Mouse (Mus musculus) embryonic facial prominence, embryonic 10.5 days (tissue): ENCODE results near the gene Tfap2d. TPM values are rescaled to one million over a fixed set of nuclear protein-coding genes. Genes with fewer than 3 reads are reported as not detected.
A peak's percentile ranks its signal among the peaks of the same experiment; 100 is the strongest.

Experiments used
- DNase-seq: peaks from one replicate; pipeline ENCODE4 v3.0.0-alpha.2; 2017; ENCODE audit warnings: low spot score
- H3K27ac ChIP-seq: fragments of 300-500 bp; sonication (generic); replicated peaks from 2 replicates; pipeline ENCODE4 v1.5.1; 2016; ENCODE audit warnings: mild to moderate bottlenecking
- H3K27me3 ChIP-seq: fragments of 300-500 bp; sonication (generic); replicated peaks from 2 replicates; pipeline ENCODE4 v1.6.1; 2016; ENCODE audit warnings: low read depth, mild to moderate bottlenecking; ENCODE audit not compliant: poor library complexity, severe bottlenecking
- H3K36me3 ChIP-seq: fragments of 300-500 bp; sonication (generic); replicated peaks from 2 replicates; pipeline ENCODE4 v1.6.1; 2016; ENCODE audit warnings: mild to moderate bottlenecking, moderate library complexity
- H3K4me1 ChIP-seq: fragments of 300-500 bp; sonication (generic); 2 replicates; pipeline ENCODE4 v1.6.1; 2016
- H3K4me3 ChIP-seq: fragments of 300-500 bp; sonication (generic); 2 replicates; pipeline ENCODE4 v1.5.1; 2016; ENCODE audit warnings: mild to moderate bottlenecking, moderate library complexity
- H3K9me3 ChIP-seq: fragments of 300-500 bp; sonication (generic); 2 replicates; pipeline ENCODE4 v1.6.1; 2016; ENCODE audit warnings: mild to moderate bottlenecking
- WGBS: fragments of 180-500 bp; shearing (Covaris S2); methylation state at CpG from one replicate; pipeline ENCODE4 v1.1.7; 2016; 5-methylcytosine and 5-hydroxymethylcytosine counted together
- polyA plus RNA-seq: library from polyadenylated mRNA; unstranded; fragments of >200 nt; fragmentation: Nextera tagmentation; extraction: Ambion mirVana; gene quantifications from 2 replicates; pipeline ENCODE4 v1.2.1, GENCODE M21; 2016

The Tfap2d gene
- polyA plus RNA-seq, 1 experiment from 2014 or later = not detected

DNA sequence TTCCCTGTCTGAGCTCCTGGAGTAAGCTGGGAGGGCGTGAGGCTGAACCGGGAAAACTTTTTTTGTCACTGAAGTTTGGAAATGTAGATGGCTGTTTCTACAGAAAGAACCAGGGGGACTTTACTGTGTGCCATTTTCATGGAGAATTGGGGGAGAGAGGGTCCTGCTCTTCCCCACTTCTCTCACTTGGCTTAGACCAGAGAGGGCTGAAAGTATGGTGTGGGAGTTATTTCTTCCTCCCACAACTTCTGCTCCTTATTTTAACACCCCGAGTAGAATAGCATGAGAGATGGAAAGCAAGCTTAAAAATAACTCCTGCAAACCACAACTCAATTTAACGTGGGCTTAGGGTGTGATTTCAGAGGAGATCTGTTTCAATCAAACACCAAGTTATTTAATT, 109.9 kb downstream of the Tfap2d start:
- peaks cover 16% of the 10 kb centered on the region for H3K4me1 ChIP-seq
- peaks cover 100% of the 10 kb centered on the region for H3K27me3 ChIP-seq
- H3K27ac ChIP-seq = peak overlapping the region; percentile 87
- H3K36me3 ChIP-seq = no peaks in the 10 kb centered on the region
- H3K9me3 ChIP-seq = no peaks in the 10 kb centered on the region
- H3K4me3 ChIP-seq = peak overlapping the region; percentile 59
- DNase-seq = no peak
- WGBS = 1% methylated on average over 4 of the region's 4 CpGs

DNA sequence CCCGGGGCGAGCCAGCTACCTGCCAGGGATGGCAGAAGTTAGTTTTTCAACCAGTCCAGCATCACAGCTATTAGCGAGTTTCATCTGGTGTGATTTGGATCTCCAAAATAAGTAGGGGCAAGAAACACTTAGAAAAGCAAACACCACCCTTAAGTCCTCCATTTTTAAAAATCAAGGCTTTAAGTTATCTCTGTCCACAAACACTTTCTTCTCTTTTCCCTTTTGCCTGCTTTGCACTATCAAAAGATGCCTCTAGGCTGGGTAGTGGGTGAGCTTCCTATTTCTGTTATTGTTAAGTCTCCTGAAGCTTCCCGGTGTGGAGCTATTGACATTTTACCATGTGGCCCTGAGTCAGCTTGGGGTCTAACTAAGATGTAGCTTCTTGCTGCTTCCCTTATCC, 110.3 kb downstream of the Tfap2d start:
- Histone ChIP-seq H3K27ac (peak overlapping the region; percentile 87), H3K4me3 (peak overlapping the region; percentile 59), H3K4me1 (peaks cover 16% of the 10 kb centered on the region), H3K9me3 (no peaks in the 10 kb centered on the region), H3K27me3 (peaks cover 100% of the 10 kb centered on the region), H3K36me3 (no peaks in the 10 kb centered on the region)
- 2% methylated on average over 4 of the region's 4 CpGs for WGBS
- no peak for DNase-seq

DNA sequence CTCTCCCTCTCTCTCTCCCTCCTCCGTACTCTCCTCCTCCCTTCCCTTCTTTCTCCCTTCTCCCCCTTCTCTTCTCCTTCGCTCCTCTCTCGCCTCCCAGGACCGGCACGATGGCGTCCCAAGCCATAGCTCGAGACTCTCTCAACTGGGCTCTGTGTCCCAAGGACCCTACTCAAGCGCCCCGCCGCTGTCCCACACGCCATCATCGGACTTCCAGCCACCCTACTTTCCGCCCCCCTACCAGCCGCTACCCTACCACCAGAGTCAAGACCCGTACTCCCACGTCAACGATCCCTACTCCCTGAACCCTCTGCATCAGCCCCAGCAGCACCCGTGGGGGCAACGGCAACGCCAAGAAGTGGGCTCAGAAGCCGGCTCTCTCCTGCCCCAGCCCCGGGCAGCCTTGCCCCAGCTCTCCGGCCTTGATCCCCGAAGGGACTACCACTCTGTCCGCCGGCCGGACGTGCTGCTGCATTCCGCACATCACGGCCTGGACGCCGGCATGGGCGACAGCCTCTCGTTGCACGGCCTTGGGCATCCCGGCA, 111.1 kb downstream of the Tfap2d start:
- H3K27me3 ChIP-seq = peaks cover 100% of the 10 kb centered on the region
- H3K36me3 ChIP-seq = no peaks in the 10 kb centered on the region
- H3K9me3 ChIP-seq = no peaks in the 10 kb centered on the region
- H3K27ac ChIP-seq = peak overlapping the region; percentile 87
- H3K4me1 ChIP-seq = peaks cover 16% of the 10 kb centered on the region
- under 1% methylated on average over 36 of the region's 36 CpGs for WGBS
- peak overlapping the region; percentile 59 for H3K4me3 ChIP-seq
- DNase-seq = peak; percentile 56

Other genes starting within 250 kb of the Tfap2d start
- 31.5 and 38.3 TPM in 2 replicates for gene Tfap2b, start 105.9 kb downstream of the Tfap2d start, polyA plus RNA-seq